Mouse (Mus musculus) kidney, embryonic 14.5 days (tissue): ENCODE data around the gene Nek7. TPM values are rescaled to one million over a fixed set of nuclear protein-coding genes. Genes with fewer than 3 reads are reported as not detected.

Experiments used
- ATAC-seq: fragments of 200-750 bp; cut with Nextera tagmentation; 2 replicates; pipeline ENCODE4 v1.8.0; 2017; ENCODE audit warnings: moderate number of reproducible peaks, mild to moderate bottlenecking, moderate TSS enrichment, moderate library complexity; ENCODE audit not compliant: low FRiP score, low TSS enrichment
- H3K27ac ChIP-seq: fragments of 300-500 bp; sonication (generic); 2 replicates; pipeline ENCODE4 v1.5.1; 2014; ENCODE audit warnings: low read depth, mild to moderate bottlenecking, low read length, moderate library complexity, mixed read lengths
- H3K27me3 ChIP-seq: fragments of 300-500 bp; sonication (generic); 2 replicates; pipeline ENCODE4 v1.6.1; 2014; ENCODE audit warnings: mild to moderate bottlenecking, low read length; ENCODE audit not compliant: control insufficient read depth, insufficient read depth
- H3K36me3 ChIP-seq: fragments of 300-500 bp; sonication (generic); 2 replicates; pipeline ENCODE4 v1.6.1; 2014; ENCODE audit warnings: low read length, mixed read lengths; ENCODE audit not compliant: control insufficient read depth, insufficient read depth
- H3K4me1 ChIP-seq: fragments of 300-500 bp; sonication (generic); 2 replicates; pipeline ENCODE4 v1.6.1; 2014; ENCODE audit warnings: low read length, mixed read lengths; ENCODE audit not compliant: control insufficient read depth, insufficient read depth
- H3K4me2 ChIP-seq: fragments of 300-500 bp; sonication (generic); replicated peaks from 2 replicates; pipeline ENCODE4 v1.6.1; 2014; ENCODE audit warnings: low read depth, mild to moderate bottlenecking, low read length
- H3K4me3 ChIP-seq: fragments of 300-500 bp; sonication (generic); 2 replicates; pipeline ENCODE4 v1.5.1; 2014; ENCODE audit warnings: mild to moderate bottlenecking, low read length
- H3K9ac ChIP-seq: fragments of 300-500 bp; sonication (generic); 2 replicates; pipeline ENCODE4 v1.6.1; 2014; ENCODE audit warnings: low read depth, mild to moderate bottlenecking, low read length, moderate library complexity
- H3K9me3 ChIP-seq: fragments of 300-500 bp; sonication (generic); 2 replicates; pipeline ENCODE4 v1.6.1; 2016; ENCODE audit warnings: low read length; ENCODE audit not compliant: control insufficient read depth
- whole genome bisulfite sequencing: fragments of 180-500 bp; shearing (Covaris S2); extraction: QIAGEN DNeasy Blood & Tissue Kit; methylation state at CpG from one replicate; pipeline ENCODE4 v1.1.7; 2014; 5-methylcytosine and 5-hydroxymethylcytosine counted together
- polyA plus RNA-seq: library from polyadenylated mRNA; unstranded; fragments of >200 nt; fragmentation: Nextera tagmentation; extraction: Ambion mirVana; gene quantifications from 2 replicates; pipeline ENCODE4 v1.2.1, GENCODE M21; 2014

The Nek7 gene
- polyA plus RNA-seq, 1 experiment from 2014 or later = 46.4 TPM

DNA sequence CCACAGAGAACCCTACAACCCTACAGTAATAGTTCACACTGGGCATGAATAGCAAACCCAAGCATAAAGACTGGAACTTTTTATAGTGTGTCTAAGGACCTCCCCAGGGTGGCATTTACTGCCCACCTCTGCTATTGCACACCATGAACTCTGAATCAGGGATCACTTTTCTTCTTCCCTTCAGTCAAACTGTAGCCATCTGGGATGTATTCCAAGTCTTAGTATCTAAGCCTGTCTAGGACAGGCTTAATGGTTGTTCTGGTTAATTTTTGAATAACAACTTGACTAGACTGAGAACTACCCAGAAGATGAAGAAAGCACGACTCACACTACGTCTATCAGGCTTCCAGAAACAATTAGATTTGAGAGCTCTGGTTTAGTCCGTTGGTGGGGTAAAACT lies 8.5 kb upstream of the Nek7 start:
- Histone ChIP-seq H3K27ac (no peak overlapping the region), H3K36me3 (no peaks in the 10 kb centered on the region), H3K27me3 (no peaks in the 10 kb centered on the region), H3K4me2 (no peak overlapping the region), H3K4me1 (no peaks in the 10 kb centered on the region), H3K9me3 (no peaks in the 10 kb centered on the region), H3K9ac (no peak overlapping the region), H3K4me3 (no peak overlapping the region)
- 79% methylated on average over 3 of the region's 3 CpGs for WGBS
- no peak for ATAC-seq

DNA sequence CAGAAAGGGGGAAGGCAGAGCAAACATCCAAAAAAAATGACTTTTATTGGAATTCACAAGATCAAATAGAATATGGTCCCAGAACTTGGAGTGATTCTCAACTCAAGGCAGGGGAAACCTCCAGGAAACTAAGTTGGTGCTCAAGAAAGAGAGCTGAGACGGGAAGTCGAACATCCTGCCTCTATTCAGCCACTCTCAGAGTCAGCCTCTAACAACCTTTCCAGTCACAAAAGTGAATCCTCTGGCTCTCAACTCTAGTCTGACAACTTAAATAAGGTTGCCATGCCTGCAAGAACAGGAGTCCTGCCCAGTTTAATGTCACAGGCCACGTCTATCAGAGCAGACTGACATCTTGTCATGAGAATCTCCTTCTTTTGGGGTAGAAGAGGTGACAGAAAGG lies 7.9 kb upstream of the Nek7 start:
- Histone ChIP-seq H3K9me3 (no peaks in the 10 kb centered on the region), H3K27ac (no peak overlapping the region), H3K4me2 (no peak overlapping the region), H3K4me3 (no peak overlapping the region), H3K27me3 (no peaks in the 10 kb centered on the region), H3K36me3 (no peaks in the 10 kb centered on the region), H3K4me1 (no peaks in the 10 kb centered on the region), H3K9ac (no peak overlapping the region)
- 83% methylated on average over 3 of the region's 3 CpGs for WGBS
- no peak for ATAC-seq

DNA sequence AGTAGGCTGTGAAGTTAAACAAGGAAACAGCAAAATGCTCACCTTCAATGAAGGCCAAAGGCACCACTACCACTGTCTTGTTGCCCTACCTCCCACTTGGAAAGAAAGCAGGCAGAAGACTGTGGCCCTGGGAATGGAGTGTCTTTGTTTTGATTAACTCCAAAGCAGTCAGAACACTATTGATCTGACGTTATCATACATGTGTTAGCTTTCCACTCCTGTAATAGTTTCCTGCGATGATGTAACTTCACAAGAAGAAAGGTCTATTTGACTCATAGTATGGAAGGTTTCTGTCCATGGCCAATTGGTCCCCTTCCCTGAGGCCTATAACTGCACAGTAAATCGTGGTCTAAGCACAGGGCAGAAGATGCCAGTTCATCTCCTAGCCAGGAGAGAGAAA lies 6.3 kb upstream of the Nek7 start:
- Histone ChIP-seq H3K9ac (no peak overlapping the region), H3K9me3 (no peaks in the 10 kb centered on the region), H3K27ac (no peak overlapping the region), H3K4me3 (no peak overlapping the region), H3K4me1 (no peaks in the 10 kb centered on the region), H3K4me2 (no peak overlapping the region), H3K27me3 (no peaks in the 10 kb centered on the region), H3K36me3 (no peaks in the 10 kb centered on the region)
- ATAC-seq = no peak
- WGBS = 86% methylated on average over 3 of the region's 3 CpGs

DNA sequence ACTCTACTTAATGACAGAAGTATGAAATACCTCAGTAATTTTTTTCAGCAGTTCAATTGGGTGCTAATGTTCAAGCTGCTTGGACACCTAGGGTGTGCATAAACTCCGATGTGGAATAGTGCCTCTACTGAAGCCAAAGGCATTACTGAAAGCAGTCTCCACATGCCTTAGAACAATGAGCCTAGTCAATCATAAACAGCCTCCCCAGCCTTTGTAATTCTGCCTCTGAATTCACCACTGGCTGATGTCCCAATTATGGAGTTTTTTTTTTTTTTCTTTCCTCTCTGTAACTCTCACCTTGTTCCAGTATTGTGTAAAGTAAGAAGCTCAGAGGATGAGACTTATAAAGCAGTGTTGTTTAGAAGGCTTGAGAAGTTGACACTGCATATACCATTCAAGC lies 3.9 kb upstream of the Nek7 start:
- Histone ChIP-seq H3K9me3 (no peaks in the 10 kb centered on the region), H3K4me2 (no peak overlapping the region), H3K9ac (no peak overlapping the region), H3K27ac (no peak overlapping the region), H3K36me3 (no peaks in the 10 kb centered on the region), H3K4me3 (no peak overlapping the region), H3K27me3 (no peaks in the 10 kb centered on the region), H3K4me1 (no peaks in the 10 kb centered on the region)
- no peak for ATAC-seq
- WGBS = 63% methylated on average over 1 of the region's 1 CpGs

DNA sequence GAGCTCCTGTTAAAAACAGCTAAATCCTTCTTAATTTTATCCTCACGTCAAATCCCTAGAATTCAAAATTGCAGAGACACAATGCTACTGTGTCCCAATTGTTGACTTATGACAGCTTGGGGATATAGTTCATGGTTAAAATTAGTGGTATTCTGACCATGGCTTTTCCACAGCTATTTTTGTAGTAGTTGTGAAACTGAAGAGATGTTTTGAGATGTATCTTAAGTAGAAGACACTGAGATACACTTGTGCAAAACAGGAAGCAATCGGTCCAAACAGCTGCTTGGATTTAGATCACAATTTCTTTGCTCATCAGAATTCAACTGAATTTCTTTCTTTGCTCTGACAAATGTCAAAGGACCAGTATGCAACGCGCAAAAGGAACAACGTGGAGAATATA lies 2.9 kb upstream of the Nek7 start:
- 87% methylated on average over 5 of the region's 5 CpGs for WGBS
- H3K4me3 ChIP-seq = no peak overlapping the region
- H3K9me3 ChIP-seq = no peaks in the 10 kb centered on the region
- no peak overlapping the region for H3K9ac ChIP-seq
- H3K27ac ChIP-seq = no peak overlapping the region
- no peak for ATAC-seq
- H3K36me3 ChIP-seq = no peaks in the 10 kb centered on the region
- H3K27me3 ChIP-seq = no peaks in the 10 kb centered on the region
- no peaks in the 10 kb centered on the region for H3K4me1 ChIP-seq
- H3K4me2 ChIP-seq = no peak overlapping the region

DNA sequence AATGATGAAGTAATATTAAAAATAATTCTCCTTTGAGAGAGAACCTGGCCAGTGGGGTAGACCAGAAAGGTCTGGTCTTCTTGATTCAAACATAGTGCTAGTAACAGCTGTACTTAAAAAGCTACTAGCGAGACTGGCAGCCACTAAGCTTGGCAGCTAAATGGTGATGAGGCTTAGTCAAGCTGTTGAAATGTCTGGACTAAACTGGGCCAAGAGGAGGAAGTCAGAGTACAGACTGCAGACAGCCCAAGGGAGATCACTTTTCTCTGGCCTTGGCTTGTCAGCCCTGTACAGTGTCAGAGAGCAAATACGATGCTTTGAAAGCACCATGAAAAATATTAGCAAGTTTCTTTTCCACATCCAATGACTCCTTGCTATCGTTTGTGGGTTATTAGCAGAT lies 2.5 kb upstream of the Nek7 start:
- no peak for ATAC-seq
- 79% methylated on average over 3 of the region's 3 CpGs for WGBS
- no peaks in the 10 kb centered on the region for H3K9me3 ChIP-seq

DNA sequence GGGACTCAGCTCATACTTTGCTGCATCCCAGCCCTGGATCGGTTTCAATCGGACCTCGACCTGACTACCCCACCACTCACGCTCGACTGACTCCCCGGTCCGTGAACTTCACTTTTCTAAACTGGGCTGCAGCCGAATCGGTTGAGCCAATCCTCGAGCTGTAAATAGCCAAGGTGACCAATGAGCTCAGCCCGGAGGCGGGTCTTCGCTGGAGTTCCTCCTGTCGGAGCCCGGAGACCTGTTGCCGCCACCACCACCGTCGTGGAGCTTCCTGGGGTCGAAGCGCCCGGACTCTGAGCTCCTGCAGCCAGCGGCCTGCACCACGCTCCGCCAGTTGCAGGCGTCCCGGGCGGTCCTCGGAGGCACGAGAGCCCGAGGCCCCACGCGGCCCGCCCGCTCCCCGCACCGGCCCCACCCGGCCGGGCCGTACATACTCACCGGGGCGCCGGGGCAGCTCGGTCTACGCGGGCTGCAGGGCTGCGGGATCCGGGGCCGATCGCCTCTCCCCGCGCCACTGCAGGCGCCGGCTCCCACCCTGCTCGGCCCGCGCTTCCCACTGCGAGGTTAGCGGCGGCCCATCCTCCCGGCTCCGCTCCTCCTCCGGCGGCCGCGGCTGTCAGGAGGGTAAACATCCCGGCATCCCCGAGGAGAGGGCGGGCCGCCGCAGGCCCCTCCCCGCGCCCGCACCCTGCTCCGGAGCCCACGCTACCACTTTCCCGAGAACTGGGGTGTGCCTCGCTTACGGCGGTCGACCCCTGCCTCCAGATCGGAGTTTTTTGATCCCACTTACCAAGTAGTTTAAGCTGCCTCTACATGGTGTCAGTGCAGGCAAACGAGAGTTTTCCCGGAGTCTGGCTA lies 598 bp downstream of the Nek7 start:
- Histone ChIP-seq H3K4me2 (peak overlapping the region; percentile 61), H3K9me3 (no peaks in the 10 kb centered on the region)
- 0% methylated on average over 80 of the region's 83 CpGs for WGBS

More for the DNA sequence above, 2.5 kb upstream of the Nek7 start:
- no peaks in the 10 kb centered on the region for H3K27me3 ChIP-seq
- H3K4me2 ChIP-seq = no peak overlapping the region
- H3K9ac ChIP-seq = no peak overlapping the region
- no peak overlapping the region for H3K4me3 ChIP-seq
- no peaks in the 10 kb centered on the region for H3K4me1 ChIP-seq
- H3K36me3 ChIP-seq = no peaks in the 10 kb centered on the region
- H3K27ac ChIP-seq = no peak overlapping the region

DNA sequence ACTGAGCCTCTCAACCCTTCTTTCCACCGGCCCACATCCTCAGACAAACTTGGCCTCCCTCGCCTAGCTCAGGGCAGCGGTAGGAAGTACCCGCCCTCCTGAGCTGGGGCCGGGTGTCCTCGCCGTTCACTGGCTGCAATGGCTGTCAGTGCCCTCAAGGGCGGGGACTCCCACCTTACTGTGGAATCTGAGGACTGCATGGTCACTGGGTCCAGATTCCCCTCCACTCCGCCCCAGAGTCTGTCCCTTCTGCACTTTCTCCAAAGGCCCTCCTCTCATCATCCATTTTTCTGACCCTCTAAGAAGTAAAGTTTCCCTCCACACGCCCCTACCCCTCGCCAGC lies 2.0 kb downstream of the Nek7 start:
- peak overlapping the region; percentile 77 for H3K4me3 ChIP-seq
- 0 out of 2 replicates have a peak, but pooled peaks cover 8% of the 10 kb centered on the region for H3K4me1 ChIP-seq
- WGBS = 3% methylated on average over 11 of the region's 11 CpGs
- peak overlapping the region; percentile 97; the same call in 1 of the 2 replicates for H3K27ac ChIP-seq
- peak; percentile 91 for ATAC-seq
- H3K27me3 ChIP-seq = no peaks in the 10 kb centered on the region
- no peaks in the 10 kb centered on the region for H3K9me3 ChIP-seq
- peak overlapping the region; percentile 60 for H3K9ac ChIP-seq
- H3K4me2 ChIP-seq = peak overlapping the region; percentile 61
- no peaks in the 10 kb centered on the region for H3K36me3 ChIP-seq

More for the DNA sequence above, 598 bp downstream of the Nek7 start:
- Histone ChIP-seq H3K27me3 (no peaks in the 10 kb centered on the region), H3K4me3 (peak overlapping the region; percentile 77), H3K9ac (peak overlapping the region; percentile 89), H3K27ac (peak overlapping the region; percentile 97), H3K36me3 (no peaks in the 10 kb centered on the region), H3K4me1 (0 out of 2 replicates have a peak, but pooled peaks cover 8% of the 10 kb centered on the region)
- peak; percentile 97 for ATAC-seq

DNA sequence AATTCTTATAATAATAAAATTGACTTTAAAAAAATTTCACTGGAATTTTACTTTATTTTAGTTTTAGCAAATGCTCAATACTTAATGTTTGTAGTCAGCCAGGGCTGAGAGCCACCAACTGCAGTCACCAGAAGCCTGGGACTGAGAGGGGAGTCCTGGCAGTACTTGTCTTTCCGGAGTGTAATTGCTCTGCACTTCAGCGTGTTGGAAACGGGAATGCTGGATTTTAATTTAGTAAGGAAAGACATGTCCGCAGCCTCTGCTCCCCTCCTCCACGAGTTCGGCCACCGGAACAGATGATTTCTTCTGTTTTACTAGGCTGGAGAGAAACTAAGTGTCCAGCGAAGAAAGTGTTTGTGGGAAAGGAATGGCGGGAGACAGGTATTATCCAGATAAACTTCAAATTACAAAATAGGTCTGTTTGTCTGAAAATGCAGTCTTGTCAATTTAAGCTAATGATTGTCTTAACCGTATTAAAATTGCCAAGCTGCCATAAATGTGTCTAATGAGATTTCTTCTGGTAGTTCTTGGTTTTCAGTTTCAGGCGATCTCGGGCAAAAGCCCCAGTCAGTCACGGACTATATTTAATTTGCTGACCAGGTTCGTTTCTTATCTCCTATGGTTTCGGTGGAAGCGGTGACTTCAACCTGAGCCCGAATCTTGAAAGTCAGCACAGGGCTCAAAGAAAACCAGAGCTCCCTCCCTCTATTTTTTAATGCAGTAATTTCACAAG lies 2.5 kb downstream of the Nek7 start:
- Histone ChIP-seq H3K4me2 (peak overlapping the region; percentile 61), H3K4me1 (0 out of 2 replicates have a peak, but pooled peaks cover 8% of the 10 kb centered on the region), H3K27ac (peak overlapping the region; percentile 97; the same call in 1 of the 2 replicates), H3K4me3 (peak overlapping the region; percentile 77), H3K27me3 (no peaks in the 10 kb centered on the region), H3K36me3 (no peaks in the 10 kb centered on the region), H3K9ac (peak overlapping the region; percentile 60), H3K9me3 (no peaks in the 10 kb centered on the region)
- 9% methylated on average over 17 of the region's 17 CpGs for whole genome bisulfite sequencing
- ATAC-seq = no peak
